Mouse (Mus musculus) neural tube, embryonic 11.5 days (tissue): Measurements from ENCODE around the gene Hnf4a. TPM values are rescaled to one million over a fixed set of nuclear protein-coding genes. Genes with fewer than 3 reads are reported as not detected.
"Not testable (repeated sequence)": the region's sequence is repeated elsewhere in the genome, so short reads cannot be mapped to it uniquely, and the experiment has no call there.

Experiments used
- ATAC-seq: fragments of 200-750 bp; cut with Nextera tagmentation; 2 replicates; pipeline ENCODE4 v1.8.0; 2017; ENCODE audit warnings: moderate number of reproducible peaks, mild to moderate bottlenecking, moderate TSS enrichment, moderate library complexity; ENCODE audit not compliant: insufficient read depth, low FRiP score, low TSS enrichment
- DNase-seq: peaks from one replicate; pipeline ENCODE4 v3.0.0-alpha.2; 2015; ENCODE audit warnings: low spot score
- H3K27ac ChIP-seq: fragments of 300-500 bp; sonication (generic); 2 replicates; pipeline ENCODE4 v1.5.1; 2014; ENCODE audit warnings: low read depth, mild to moderate bottlenecking, low read length
- H3K27me3 ChIP-seq: fragments of 300-500 bp; sonication (generic); 2 replicates; pipeline ENCODE4 v1.6.1; 2014; ENCODE audit warnings: mild to moderate bottlenecking, low read length, mixed read lengths; ENCODE audit not compliant: control insufficient read depth, insufficient read depth
- H3K36me3 ChIP-seq: fragments of 300-500 bp; sonication (generic); 2 replicates; pipeline ENCODE4 v1.6.1; 2014; ENCODE audit warnings: mild to moderate bottlenecking, low read length, moderate library complexity, mixed read lengths; ENCODE audit not compliant: control insufficient read depth, insufficient read depth
- H3K4me1 ChIP-seq: fragments of 300-500 bp; sonication (generic); 2 replicates; pipeline ENCODE4 v1.6.1; 2014; ENCODE audit warnings: low read length, mixed read lengths; ENCODE audit not compliant: control insufficient read depth, insufficient read depth
- H3K4me2 ChIP-seq: fragments of 300-500 bp; sonication (generic); 2 replicates; pipeline ENCODE4 v1.6.1; 2014; ENCODE audit warnings: low read depth, mild to moderate bottlenecking, moderate library complexity
- H3K4me3 ChIP-seq: fragments of 300-500 bp; sonication (generic); 2 replicates; pipeline ENCODE4 v1.5.1; 2014; ENCODE audit warnings: low read depth, low read length
- H3K9ac ChIP-seq: fragments of 300-500 bp; sonication (generic); 2 replicates; pipeline ENCODE4 v1.6.1; 2014; ENCODE audit warnings: mild to moderate bottlenecking, low read length
- H3K9me3 ChIP-seq: fragments of 300-500 bp; sonication (generic); 2 replicates; pipeline ENCODE4 v1.6.1; 2016; ENCODE audit warnings: low read length; ENCODE audit not compliant: control insufficient read depth
- WGBS: fragments of 180-500 bp; shearing (Covaris S2); extraction: QIAGEN DNeasy Blood & Tissue Kit; methylation state at CpG from one replicate; pipeline ENCODE4 v1.1.7; 2014; 5-methylcytosine and 5-hydroxymethylcytosine counted together
- polyA plus RNA-seq: library from polyadenylated mRNA; unstranded; fragments of >200 nt; fragmentation: Nextera tagmentation; extraction: Ambion mirVana; gene quantifications from 2 replicates; pipeline ENCODE4 v1.2.1, GENCODE M21; 2014

The Hnf4a gene
- polyA plus RNA-seq = not detected in 2 replicates

DNA sequence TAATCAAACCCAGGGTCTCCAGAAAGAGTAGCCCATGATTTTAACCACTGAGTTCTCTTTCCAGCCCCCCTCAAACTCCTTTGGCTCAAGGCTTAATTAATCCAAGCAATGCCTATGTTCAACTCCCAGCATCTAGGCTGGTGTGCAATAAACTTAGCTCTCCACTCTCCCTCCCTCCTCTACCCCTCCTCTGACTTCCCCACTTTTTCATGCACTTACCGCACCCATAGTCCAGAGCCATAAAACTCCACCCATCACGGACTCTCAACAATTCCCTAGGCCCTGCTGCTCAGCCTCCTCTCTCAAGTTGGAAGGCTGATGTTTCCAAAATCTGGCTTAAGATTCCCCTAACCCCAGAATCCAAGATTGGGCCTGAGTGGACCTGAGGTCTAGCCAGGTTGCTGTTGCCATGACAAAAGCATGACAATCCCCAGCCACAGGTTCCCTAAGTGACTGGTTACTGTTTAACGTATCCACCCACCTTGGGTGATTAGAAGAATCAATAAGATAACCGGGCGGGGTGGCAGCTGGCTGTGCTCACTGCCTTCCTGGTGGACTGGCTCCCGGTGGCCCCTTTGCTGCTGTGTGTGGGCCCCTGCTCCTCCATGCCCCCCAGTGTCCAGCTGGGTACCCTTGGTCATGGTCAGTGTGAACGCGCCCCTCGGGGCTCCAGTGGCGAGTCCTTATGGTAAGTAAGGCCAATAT, at the start of gene Hnf4a:
Hnf4a (plus strand) TSS at position 509 of the 705 bp plus-strand sequence.
- no peak for DNase-seq
- Histone ChIP-seq H3K27me3 (no peaks in the 10 kb centered on the region), H3K27ac (no peak within 1 kb of the TSS), H3K4me1 (no peaks in the 10 kb centered on the region), H3K4me2 (no peak within 1 kb of the TSS), H3K4me3 (no peak within 1 kb of the TSS), H3K9ac (no peak within 1 kb of the TSS), H3K36me3 (no peaks in the 10 kb centered on the region), H3K9me3 (no peaks in the 10 kb centered on the region)
- whole genome bisulfite sequencing = 79% methylated on average over 10 of the region's 10 CpGs
- ATAC-seq = no peak

DNA sequence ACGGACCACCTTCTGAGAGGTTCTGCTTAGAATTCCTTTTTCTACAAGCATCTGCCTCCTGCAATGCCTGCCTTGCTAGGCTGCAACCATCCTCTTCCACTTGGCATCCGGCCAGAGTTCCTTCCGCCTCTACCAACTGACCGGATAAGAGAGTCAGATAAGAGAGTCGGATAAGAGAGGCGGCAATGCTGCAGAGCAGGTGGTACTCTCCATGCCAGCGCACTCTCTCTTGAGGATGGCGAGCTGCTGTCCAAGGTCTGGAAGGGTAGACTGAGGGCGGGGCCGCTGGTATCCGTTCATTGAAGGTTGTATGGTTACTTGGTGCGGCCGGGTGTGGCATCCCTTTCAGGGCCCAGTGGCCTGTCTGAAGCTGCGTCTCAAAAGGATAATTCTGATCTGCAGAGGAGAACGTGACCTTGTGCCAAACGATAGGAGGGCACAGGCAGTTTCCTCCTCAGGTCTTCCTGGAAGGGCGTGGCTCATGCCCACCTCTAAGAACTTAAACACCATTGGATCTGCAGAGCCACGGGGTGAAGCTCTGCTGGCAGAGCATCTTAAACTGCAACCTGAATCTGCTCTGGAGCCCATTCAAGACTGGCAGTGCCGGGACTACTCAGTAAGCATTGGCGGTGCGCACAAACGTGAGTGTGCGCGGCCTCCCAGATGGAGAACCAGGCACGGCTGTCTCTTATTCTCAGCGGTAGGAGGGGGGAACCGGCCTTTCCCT, 47.9 kb upstream of the Hnf4a start:
- no peak overlapping the region for H3K4me2 ChIP-seq
- 57% methylated on average over 27 of the region's 27 CpGs for WGBS
- DNase-seq (no peak), ATAC-seq (no peak)
- no peak overlapping the region for H3K4me3 ChIP-seq
- no peaks in the 10 kb centered on the region for H3K36me3 ChIP-seq
- no peaks in the 10 kb centered on the region for H3K9me3 ChIP-seq
- H3K4me1 ChIP-seq = no peaks in the 10 kb centered on the region
- H3K27me3 ChIP-seq = 0 out of 2 replicates have a peak, but pooled peaks cover 3% of the 10 kb centered on the region
- H3K9ac ChIP-seq = no peak overlapping the region
- H3K27ac ChIP-seq = no peak overlapping the region

DNA sequence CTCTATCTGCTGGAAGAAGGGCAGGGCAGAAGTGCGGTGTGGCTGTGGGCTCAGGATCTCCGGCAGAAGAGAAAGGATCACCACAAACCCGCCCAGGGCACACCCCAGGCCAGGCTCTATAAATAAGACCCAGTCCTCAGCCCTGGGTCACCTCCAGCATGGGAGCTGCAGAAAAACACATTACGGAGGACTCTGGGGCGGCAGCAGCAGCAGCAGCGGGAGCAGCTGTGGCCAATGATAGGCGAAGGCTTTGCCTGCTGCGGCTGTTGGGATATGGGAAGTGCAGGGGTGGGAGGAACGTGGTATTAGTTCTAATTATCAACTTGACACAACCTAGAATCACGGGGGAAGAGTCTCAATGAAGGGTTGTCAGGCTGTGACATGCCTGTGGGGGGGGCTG, 47.2 kb upstream of the Hnf4a start:
- no peaks in the 10 kb centered on the region for H3K36me3 ChIP-seq
- H3K27me3 ChIP-seq = 0 out of 2 replicates have a peak, but pooled peaks cover 3% of the 10 kb centered on the region
- H3K9me3 ChIP-seq = no peaks in the 10 kb centered on the region
- no peaks in the 10 kb centered on the region for H3K4me1 ChIP-seq
- H3K27ac ChIP-seq = no peak overlapping the region
- ATAC-seq (no peak), DNase-seq (no peak)
- no peak overlapping the region for H3K4me3 ChIP-seq
- WGBS = 47% methylated on average over 10 of the region's 10 CpGs
- H3K4me2 ChIP-seq = no peak overlapping the region
- no peak overlapping the region for H3K9ac ChIP-seq

DNA sequence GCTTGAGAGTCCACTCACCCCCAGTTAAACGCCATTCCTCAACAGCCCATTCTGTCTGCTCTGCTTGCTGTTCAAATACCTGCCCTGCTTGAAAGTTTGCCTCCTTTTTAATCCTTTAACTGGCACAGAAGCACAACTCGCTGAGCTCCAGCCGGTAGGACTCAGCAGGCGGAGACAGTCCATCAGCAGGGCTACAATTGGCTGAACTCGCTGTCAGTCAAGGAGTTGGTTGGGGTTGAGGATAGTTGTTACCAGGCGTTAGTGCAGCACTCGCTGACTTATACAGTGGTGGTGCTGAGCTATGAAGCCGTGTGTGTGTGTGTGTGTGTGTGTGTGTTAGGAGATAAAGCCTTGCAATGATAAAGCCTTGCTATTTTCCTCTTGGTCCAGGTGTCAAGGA, 46.0 kb upstream of the Hnf4a start:
- 89% methylated on average over 8 of the region's 8 CpGs for WGBS
- no peak overlapping the region for H3K27ac ChIP-seq
- H3K27me3 ChIP-seq = 0 out of 2 replicates have a peak, but pooled peaks cover 3% of the 10 kb centered on the region

DNA sequence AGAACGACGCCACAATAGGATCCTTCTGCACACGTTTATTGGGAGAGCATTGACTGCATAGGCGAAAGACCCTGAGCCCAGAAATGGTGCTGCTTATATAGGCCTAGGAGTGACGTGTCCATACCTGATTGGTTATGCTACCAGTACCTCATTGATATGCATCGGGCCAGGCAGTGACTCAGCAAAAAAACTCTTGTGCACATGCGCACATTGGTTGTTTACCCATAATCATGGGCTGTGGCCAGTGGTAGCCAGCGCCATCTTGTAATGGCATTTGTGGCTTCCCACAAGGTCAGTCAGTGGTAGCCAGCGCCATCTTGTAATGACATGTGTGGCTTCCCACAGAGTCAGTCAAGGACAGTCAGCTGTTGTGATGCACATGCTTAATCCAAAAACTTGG, 45.3 kb upstream of the Hnf4a start:
- H3K4me1 ChIP-seq, DNase-seq, H3K27me3 ChIP-seq, H3K9ac ChIP-seq, H3K9me3 ChIP-seq, H3K36me3 ChIP-seq, H3K4me2 ChIP-seq, H3K27ac ChIP-seq, ATAC-seq, H3K4me3 ChIP-seq: not testable (repeated sequence)
- 93% methylated on average over 8 of the region's 9 CpGs for WGBS

More for the DNA sequence above, 46.0 kb upstream of the Hnf4a start:
- ATAC-seq (no peak), DNase-seq (no peak)
- Histone ChIP-seq H3K36me3 (no peaks in the 10 kb centered on the region), H3K9me3 (no peaks in the 10 kb centered on the region), H3K4me3 (no peak overlapping the region), H3K4me1 (no peaks in the 10 kb centered on the region), H3K4me2 (no peak overlapping the region), H3K9ac (no peak overlapping the region)

DNA sequence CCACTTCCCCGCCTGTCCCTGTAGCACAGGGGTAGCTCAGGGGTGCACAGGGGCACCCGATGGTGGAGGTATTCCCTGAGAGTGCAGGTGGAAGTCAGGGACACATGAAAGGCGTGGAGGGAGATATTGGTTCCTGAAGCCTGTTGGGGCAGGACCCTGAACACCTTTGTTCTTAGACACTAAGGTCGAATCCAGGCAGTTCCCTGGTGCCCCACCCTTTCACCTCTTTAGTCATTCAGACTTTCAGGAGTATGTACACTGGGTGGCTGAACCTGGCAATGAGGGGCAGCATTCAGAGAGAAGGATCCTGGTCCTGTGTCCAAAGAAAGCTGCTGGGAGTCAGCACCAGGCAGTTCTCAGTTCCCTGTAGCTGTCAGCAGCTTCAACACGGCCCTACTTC, 44.2 kb upstream of the Hnf4a start:
- Histone ChIP-seq H3K9ac (no peak overlapping the region), H3K36me3 (no peaks in the 10 kb centered on the region), H3K4me3 (no peak overlapping the region), H3K27me3 (0 out of 2 replicates have a peak, but pooled peaks cover 3% of the 10 kb centered on the region), H3K9me3 (no peaks in the 10 kb centered on the region), H3K4me2 (no peak overlapping the region), H3K4me1 (no peaks in the 10 kb centered on the region), H3K27ac (no peak overlapping the region)
- ATAC-seq (no peak), DNase-seq (no peak)
- WGBS = 85% methylated on average over 5 of the region's 5 CpGs

DNA sequence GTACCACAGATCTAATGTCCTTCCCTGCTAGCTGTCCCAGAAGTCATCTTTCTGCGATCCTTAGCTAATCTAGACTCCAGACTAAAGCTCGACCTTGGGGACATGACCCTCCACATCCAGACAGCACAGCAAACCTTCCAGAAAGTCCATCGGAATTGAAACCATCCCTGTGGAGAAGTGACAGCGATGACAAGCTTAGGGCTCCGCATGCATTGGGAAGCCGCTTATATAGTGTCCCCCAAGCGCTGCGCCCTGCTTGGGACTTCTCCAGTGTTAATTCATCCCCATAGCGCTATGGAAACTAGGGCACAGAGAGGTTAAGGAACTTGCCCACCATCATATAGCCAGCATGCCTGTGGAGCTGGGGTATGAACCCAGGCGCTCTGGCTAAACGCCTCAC, 43.8 kb upstream of the Hnf4a start:
- H3K4me3 ChIP-seq = no peak overlapping the region
- H3K9ac ChIP-seq = no peak overlapping the region
- ATAC-seq = no peak
- no peaks in the 10 kb centered on the region for H3K36me3 ChIP-seq
- H3K27ac ChIP-seq = no peak overlapping the region
- no peaks in the 10 kb centered on the region for H3K4me1 ChIP-seq
- 0 out of 2 replicates have a peak, but pooled peaks cover 3% of the 10 kb centered on the region for H3K27me3 ChIP-seq
- DNase-seq = no peak
- WGBS = 79% methylated on average over 11 of the region's 11 CpGs
- H3K9me3 ChIP-seq = no peaks in the 10 kb centered on the region
- no peak overlapping the region for H3K4me2 ChIP-seq

DNA sequence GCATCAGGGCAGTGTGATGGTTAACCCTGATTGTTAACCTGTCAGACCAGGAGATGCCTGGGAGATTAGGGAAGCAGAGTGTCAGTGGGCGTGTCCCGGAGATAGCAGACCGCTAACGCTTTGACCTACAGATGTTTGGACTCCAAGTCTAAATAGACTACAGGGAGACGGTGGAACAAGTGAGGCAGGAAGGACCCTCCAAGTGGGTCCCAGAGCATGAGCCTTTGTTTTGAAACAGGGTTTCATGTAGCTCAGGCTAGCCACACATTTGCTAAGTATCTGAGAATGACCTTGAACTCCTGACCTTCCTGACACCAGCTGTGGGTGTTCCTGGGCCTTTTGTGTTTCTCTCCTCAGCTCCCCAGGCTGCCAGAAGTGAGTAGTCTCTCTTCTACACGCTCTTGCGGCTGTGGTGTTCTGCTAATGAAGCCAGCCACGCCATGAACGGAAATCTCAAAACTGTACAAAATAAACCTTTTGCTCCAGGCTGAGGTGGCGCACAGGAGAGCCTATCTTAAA, 43.3 kb upstream of the Hnf4a start:
- no peak overlapping the region for H3K27ac ChIP-seq
- no peaks in the 10 kb centered on the region for H3K36me3 ChIP-seq
- no peak for ATAC-seq
- no peaks in the 10 kb centered on the region for H3K9me3 ChIP-seq
- no peaks in the 10 kb centered on the region for H3K4me1 ChIP-seq
- DNase-seq = no peak
- H3K27me3 ChIP-seq = 0 out of 2 replicates have a peak, but pooled peaks cover 3% of the 10 kb centered on the region
- H3K4me3 ChIP-seq = no peak overlapping the region
- H3K9ac ChIP-seq = no peak overlapping the region
- no peak overlapping the region for H3K4me2 ChIP-seq
- WGBS = 71% methylated on average over 10 of the region's 10 CpGs
